Comparison of ENCODE assay signal across 14 mouse cellular contexts in genomic region chr2:22807312-22807711, GRCm38 (mm10). TPM values are rescaled to one million over a fixed set of nuclear protein-coding genes. Genes with fewer than 3 reads are reported as not detected.
DNase-seq lines count a peak whose midpoint lies in the region; ATAC-seq and TF ChIP-seq lines count a peak whose summit lies in the region.
"Had no signal": no experiment of that assay in that cellular context is flagged by ENCODE, and none has a peak within 500 bp of the region (broad histone marks: within the 10 kb centered on the region; RNA-seq: fewer than 3 reads in every experiment).

No protein-coding gene starts in this region.

- dilution Hi-C loops in CH12.LX (cut with MboI; ENCODE audit: extremely low pct_ligation_motif_present, extremely low pct_unique_long_range_greater_than_20kb, low sequenced_read_pairs), result no loop called here

- peak overlapping the region in 1 of 3 experiments; percentile 38 for H3K4me3 ChIP-seq in CH12.LX (replicated peaks in 1 of 3; ENCODE audit: low read depth in 2 of 3, low read length in 2 of 3, poor library complexity in 1 of 3)
- no peak overlapping the region for H3K4me3 ChIP-seq in liver, embryonic 16.5 days (ENCODE audit: low read depth, low read length)
- no peak overlapping the region for H3K4me3 ChIP-seq in small intestine, adult 2 months (ENCODE audit: low read depth, low read length)
- no peak overlapping the region for H3K4me3 ChIP-seq in hindbrain, embryonic 11.5 days (ENCODE audit: low read depth, low read length)
- H3K4me3 ChIP-seq in midbrain, embryonic 14.5 days (replicated peaks; ENCODE audit: low read depth, low read length), result no peak overlapping the region
- H3K4me3 ChIP-seq: erythroblast, embryonic 14.5 days; kidney, embryonic 15.5 days; neural tube, embryonic 13.5 days had no signal

- H3K27ac ChIP-seq in CH12.LX (ENCODE audit: insufficient read depth, low read depth), result peak overlapping the region; percentile 82
- peak overlapping the region; percentile 70 for H3K27ac ChIP-seq in liver, embryonic 16.5 days (ENCODE audit: low read length)
- H3K27ac ChIP-seq in small intestine, adult 2 months (ENCODE audit: insufficient read depth, low read depth, low read length), result peak overlapping the region; percentile 68
- H3K27ac ChIP-seq in hindbrain, embryonic 11.5 days (ENCODE audit: low read depth, low read length), result no peak overlapping the region
- no peak overlapping the region for H3K27ac ChIP-seq in midbrain, embryonic 14.5 days (replicated peaks; ENCODE audit: low read depth, low read length)
- H3K27ac ChIP-seq: kidney, embryonic 15.5 days; neural tube, embryonic 13.5 days had no signal

- TF ChIP-seq EP300 in CH12.LX (IDR thresholded peaks at IDR 0.05; ENCODE audit: low read length), result peak; percentile 52

- no peaks in the 10 kb centered on the region for H3K9me3 ChIP-seq in CH12.LX (replicated peaks; ENCODE audit: low read length)
- no peaks in the 10 kb centered on the region for H3K9me3 ChIP-seq in liver, embryonic 16.5 days (replicated peaks; ENCODE audit: control insufficient read depth, low read length)
- no peaks in the 10 kb centered on the region for H3K9me3 ChIP-seq in hindbrain, embryonic 11.5 days (ENCODE audit: control insufficient read depth, low read length)
- no peaks in the 10 kb centered on the region for H3K9me3 ChIP-seq in midbrain, embryonic 14.5 days (ENCODE audit: control insufficient read depth, low read length)
- H3K9me3 ChIP-seq: kidney, embryonic 15.5 days; neural tube, embryonic 13.5 days had no signal

- no peak for TF ChIP-seq POLR2A in CH12.LX (IDR thresholded peaks at IDR 0.05; ENCODE audit: low read depth, low read length)
- TF ChIP-seq POLR2A in small intestine, adult 2 months (IDR thresholded peaks at IDR 0.05; ENCODE audit: low read depth, low read length), result no peak

- DNase-seq in A20 (ENCODE audit: low read depth, low spot score), result peak; percentile 87
- peak; percentile 66 for DNase-seq in CH12.LX (ENCODE audit: extremely low read depth)
- DNase-seq in hindbrain, embryonic 11.5 days (ENCODE audit: low spot score), result no peak
- DNase-seq in right cerebral cortex, postnatal 14 days, result no peak
- no peak for DNase-seq in midbrain, embryonic 14.5 days
- DNase-seq: adrenal gland, postnatal 25 days; cerebellum, adult 9-10 months; heart, postnatal 10 days had no signal

- 13% methylated on average over 1 of the region's 1 CpGs for WGBS in liver, embryonic 16.5 days (ENCODE audit: insufficient replicate concordance)
- WGBS in small intestine, adult 2 months, result 29% methylated on average over 1 of the region's 1 CpGs
- 52% methylated on average over 1 of the region's 1 CpGs for WGBS in hindbrain, embryonic 11.5 days
- WGBS in midbrain, embryonic 14.5 days, result 71% methylated on average over 1 of the region's 1 CpGs

- TF ChIP-seq RAD21 in CH12.LX (IDR thresholded peaks at IDR 0.05; ENCODE audit: low read depth, low read length), result no peak

- H3K4me1 ChIP-seq in CH12.LX (ENCODE audit: control insufficient read depth in 1 of 2, insufficient read depth in 2 of 2), result peaks cover 18 to 69% of the 10 kb centered on the region in 2 experiments
- H3K4me1 ChIP-seq in liver, embryonic 16.5 days (ENCODE audit: control insufficient read depth, low read depth, low read length), result no peaks in the 10 kb centered on the region; the same call in 1 of the 2 replicates
- peaks cover 2% of the 10 kb centered on the region; the same call in 1 of the 2 replicates for H3K4me1 ChIP-seq in small intestine, adult 2 months (ENCODE audit: control insufficient read depth, insufficient read depth, insufficient read length, low read length)
- no peaks in the 10 kb centered on the region for H3K4me1 ChIP-seq in hindbrain, embryonic 11.5 days (replicated peaks; ENCODE audit: control insufficient read depth, insufficient read depth, low read length)
- H3K4me1 ChIP-seq in midbrain, embryonic 14.5 days (ENCODE audit: control insufficient read depth, insufficient read depth, low read length), result no peaks in the 10 kb centered on the region
- H3K4me1 ChIP-seq: kidney, embryonic 15.5 days; neural tube, embryonic 13.5 days had no signal

- TF ChIP-seq CTCF in CH12.LX (conservative IDR thresholded peaks at IDR 0.05 in 1 of 2, IDR thresholded peaks at IDR 0.05 in 1 of 2; ENCODE audit: low read depth in 2 of 2, low read length in 2 of 2), result no peak
- TF ChIP-seq CTCF in small intestine, adult 2 months (IDR thresholded peaks at IDR 0.05; ENCODE audit: extremely low read depth, insufficient read length, insufficient replicate concordance, low read depth, low read length), result no peak

- ATAC-seq in liver, embryonic 16.5 days (ENCODE audit: low read depth), result no peak
- ATAC-seq in hindbrain, embryonic 11.5 days (ENCODE audit: low FRiP score), result no peak
- no peak for ATAC-seq in midbrain, embryonic 14.5 days (ENCODE audit: low FRiP score, low TSS enrichment)
- ATAC-seq: Patski had no signal

- in situ Hi-C loops in CH12.LX (cut with MboI; ENCODE audit: low pct_ligation_motif_present, low pct_unique_long_range_greater_than_20kb, low sequenced_read_pairs), result no loop called here

- peaks cover 6% of the 10 kb centered on the region; the same call in 1 of the 2 replicates for H3K79me2 ChIP-seq in CH12.LX (replicated peaks; ENCODE audit: control insufficient read depth, extremely low read depth, insufficient read depth, poor library complexity, severe bottlenecking)

- H3K27me3 ChIP-seq in CH12.LX (replicated peaks), result no peaks in the 10 kb centered on the region
- no peaks in the 10 kb centered on the region for H3K27me3 ChIP-seq in liver, embryonic 16.5 days (ENCODE audit: control insufficient read depth, insufficient read depth, low read depth, low read length)
- H3K27me3 ChIP-seq in small intestine, adult 2 months (ENCODE audit: control insufficient read depth, insufficient read depth, low read length), result no peaks in the 10 kb centered on the region
- no peaks in the 10 kb centered on the region for H3K27me3 ChIP-seq in hindbrain, embryonic 11.5 days (ENCODE audit: control insufficient read depth, insufficient read depth, low read length)
- H3K27me3 ChIP-seq in midbrain, embryonic 14.5 days (ENCODE audit: control insufficient read depth, insufficient read depth, low read length), result no peaks in the 10 kb centered on the region
- H3K27me3 ChIP-seq: kidney, embryonic 15.5 days; neural tube, embryonic 13.5 days; Patski had no signal

- peak overlapping the region; percentile 69 for H3K9ac ChIP-seq in CH12.LX (ENCODE audit: insufficient read depth, low read depth)
- H3K9ac ChIP-seq in liver, embryonic 16.5 days (ENCODE audit: low read depth, low read length), result no peak overlapping the region
- no peak overlapping the region for H3K9ac ChIP-seq in hindbrain, embryonic 11.5 days (ENCODE audit: low read depth, low read length)
- no peak overlapping the region for H3K9ac ChIP-seq in midbrain, embryonic 14.5 days (replicated peaks; ENCODE audit: low read length)
- H3K9ac ChIP-seq: kidney, embryonic 15.5 days; neural tube, embryonic 13.5 days had no signal

- peaks cover 0 to 46% of the 10 kb centered on the region in 2 experiments for H3K36me3 ChIP-seq in CH12.LX (replicated peaks in 1 of 2; ENCODE audit: control insufficient read depth in 1 of 2, insufficient read depth in 1 of 2, low read length in 1 of 2)
- H3K36me3 ChIP-seq in liver, embryonic 16.5 days (ENCODE audit: control insufficient read depth, insufficient read depth), result no peaks in the 10 kb centered on the region
- H3K36me3 ChIP-seq in small intestine, adult 2 months (ENCODE audit: control insufficient read depth, insufficient read depth, low read length), result no peaks in the 10 kb centered on the region
- H3K36me3 ChIP-seq in hindbrain, embryonic 11.5 days (ENCODE audit: control insufficient read depth, insufficient read depth, low read length), result no peaks in the 10 kb centered on the region
- H3K36me3 ChIP-seq in midbrain, embryonic 14.5 days (ENCODE audit: control insufficient read depth, insufficient read depth, low read length), result no peaks in the 10 kb centered on the region
- H3K36me3 ChIP-seq: kidney, embryonic 15.5 days; neural tube, embryonic 13.5 days had no signal

- H3K4me2 ChIP-seq in CH12.LX (ENCODE audit: insufficient read depth, low read depth, poor library complexity, severe bottlenecking), result peak overlapping the region; percentile 97
- no peak overlapping the region for H3K4me2 ChIP-seq in liver, embryonic 16.5 days (ENCODE audit: low read depth, low read length)
- no peak overlapping the region for H3K4me2 ChIP-seq in hindbrain, embryonic 11.5 days (replicated peaks; ENCODE audit: low read depth, low read length)
- H3K4me2 ChIP-seq in midbrain, embryonic 14.5 days (ENCODE audit: low read length), result no peak overlapping the region
- H3K4me2 ChIP-seq: kidney, embryonic 15.5 days; neural tube, embryonic 13.5 days had no signal

TF ChIP-seq in CH12.LX, 34 proteins besides CTCF, POLR2A, EP300 and RAD21 (continues in another document):
- TF ChIP-seq MEF2A (IDR thresholded peaks at IDR 0.05; ENCODE audit: borderline replicate concordance, low read depth, low read length), result no peak
- no peak for TF ChIP-seq JUN (IDR thresholded peaks at IDR 0.05; ENCODE audit: insufficient read depth, low read depth, low read length)
- no peak; the same call in 1 of the 2 replicates for TF ChIP-seq HCFC1 (IDR thresholded peaks at IDR 0.05; ENCODE audit: low read depth, low read length)
- no peak for TF ChIP-seq UBTF (IDR thresholded peaks at IDR 0.05; ENCODE audit: low read depth, low read length)
- TF ChIP-seq MAFK (IDR thresholded peaks at IDR 0.05; ENCODE audit: insufficient replicate concordance, low read length), result no peak
- no peak for TF ChIP-seq RCOR1 (conservative IDR thresholded peaks at IDR 0.05; ENCODE audit: low read depth, low read length)
- TF ChIP-seq GABPA (IDR thresholded peaks at IDR 0.05; ENCODE audit: insufficient replicate concordance, low read depth, low read length), result no peak
- TF ChIP-seq MXI1 (IDR thresholded peaks at IDR 0.05; ENCODE audit: low read depth, low read length), result peak; percentile 91
- TF ChIP-seq TBP (conservative IDR thresholded peaks at IDR 0.05; ENCODE audit: low read depth, low read length), result peak; percentile 51; the same call in 1 of the 2 replicates
- no peak for TF ChIP-seq MAZ (IDR thresholded peaks at IDR 0.05; ENCODE audit: low read depth, low read length)
- TF ChIP-seq BHLHE40 (IDR thresholded peaks at IDR 0.05; ENCODE audit: low read depth, low read length), result peak; percentile 80
- TF ChIP-seq SIN3A (IDR thresholded peaks at IDR 0.05; ENCODE audit: low read length), result peak; percentile 69; the same call in 1 of the 2 replicates
- no peak for TF ChIP-seq CHD1 (IDR thresholded peaks at IDR 0.05; ENCODE audit: low read depth, low read length)

RNA-seq across cellular contexts. Expression of gene Apbb1ip, which starts 33.4 kb away (rescaled TPM):
- total RNA-seq in CH12.LX (2012; rRNA removed), result 4.0 and 5.6 TPM in 2 replicates
- total RNA-seq in CH12.LX (2014; rRNA removed), result 2.7 and 3.5 TPM in 2 replicates
- polyA plus RNA-seq in CH12.LX (2012; ENCODE audit: insufficient read length, low read depth), result 51.4 and 59.9 TPM in 2 replicates
- polyA plus RNA-seq in liver, embryonic 16.5 days (2015; fragmentation: Nextera tagmentation; extraction: Ambion mirVana), result 8.5 and 9.4 TPM in 2 replicates
- 0.84 and 1.4 TPM in 2 replicates for polyA plus RNA-seq in small intestine, adult 2 months (2012; rRNA removed)
- polyA plus RNA-seq in hindbrain, embryonic 11.5 days (2014; fragmentation: Nextera tagmentation; extraction: Ambion mirVana), result 0.81 and 1.2 TPM in 2 replicates
- 0.58 and 0.86 TPM in 2 replicates for polyA plus RNA-seq in midbrain, embryonic 14.5 days (2014; fragmentation: Nextera tagmentation; extraction: Ambion mirVana)
- polyA plus RNA-seq: Patski had no signal

Comparison
In these comparisons a context has a peak if more than half of its experiments do, and no peak if none do; other contexts are left out.
1. DNase-seq: peak in A20 (single experiment) and CH12.LX (single experiment); none in hindbrain, embryonic 11.5 days (single experiment), right cerebral cortex, postnatal 14 days (single experiment) and midbrain, embryonic 14.5 days (single experiment).
2. H3K27ac ChIP-seq: peak in CH12.LX (single experiment), liver, embryonic 16.5 days (single experiment) and small intestine, adult 2 months (single experiment); none in hindbrain, embryonic 11.5 days (single experiment) and midbrain, embryonic 14.5 days (single experiment).